9 mouse cellular contexts compared by ENCODE assay signal in genomic region chr10:43021512-43022116, GRCm38 (mm10).
DNase-seq lines count a peak whose midpoint lies in the region; ATAC-seq and TF ChIP-seq lines count a peak whose summit lies in the region.
"Had no signal": no experiment of that assay in that cellular context is flagged by ENCODE, and none has a peak within 500 bp of the region (broad histone marks: within the 10 kb centered on the region; RNA-seq: fewer than 3 reads in every experiment).

No protein-coding gene starts in this region.

- H3K27ac ChIP-seq in embryonic facial prominence, embryonic 14.5 days (replicated peaks; ENCODE audit: low read depth, low read length), result no peak overlapping the region
- no peak overlapping the region for H3K27ac ChIP-seq in hindbrain, embryonic 12.5 days
- no peak overlapping the region for H3K27ac ChIP-seq in liver, postnatal 0 days (ENCODE audit: low read depth)
- H3K27ac ChIP-seq: macrophage had no signal

- ATAC-seq in embryonic facial prominence, embryonic 14.5 days (ENCODE audit: low read depth), result peak; percentile 66
- peak; percentile 66 for ATAC-seq in hindbrain, embryonic 12.5 days (ENCODE audit: low FRiP score)
- no peak for ATAC-seq in liver, postnatal 0 days
- no peak for ATAC-seq in activated CD4-positive, CD25-positive, alpha-beta regulatory T cell, adult 4 months

- TF ChIP-seq EP300 in liver, postnatal 0 days (IDR thresholded peaks at IDR 0.05; ENCODE audit: low read depth), result no peak

- H3K4me3 ChIP-seq in lung, adult 2 months (replicated peaks; ENCODE audit: extremely low read depth, low read depth, low read length), result peak overlapping the region; percentile 4
- peak overlapping the region; percentile 52 for H3K4me3 ChIP-seq in embryonic facial prominence, embryonic 14.5 days (ENCODE audit: low read depth, low read length)
- peak overlapping the region; percentile 49 for H3K4me3 ChIP-seq in hindbrain, embryonic 12.5 days
- H3K4me3 ChIP-seq in liver, postnatal 0 days (ENCODE audit: low read depth, low read length), result peak overlapping the region; percentile 47

- under 1% methylated on average over 69 of the region's 69 CpGs for WGBS in lung, adult 2 months
- WGBS in embryonic facial prominence, embryonic 14.5 days, result 0% methylated on average over 8 of the region's 69 CpGs
- WGBS in hindbrain, embryonic 12.5 days, result under 1% methylated on average over 63 of the region's 69 CpGs
- WGBS in liver, postnatal 0 days (ENCODE audit: insufficient replicate concordance), result 2% methylated on average over 69 of the region's 69 CpGs

- no peak for TF ChIP-seq CTCF in lung, adult 2 months (IDR thresholded peaks at IDR 0.05; ENCODE audit: insufficient read depth, low read length)
- no peak for TF ChIP-seq CTCF in brain, embryonic 14.5 days (IDR thresholded peaks at IDR 0.05; ENCODE audit: borderline replicate concordance, extremely low read depth, insufficient read depth, insufficient read length)
- TF ChIP-seq CTCF in liver, postnatal 0 days (IDR thresholded peaks at IDR 0.05; ENCODE audit: low read depth), result no peak

- H3K4me2 ChIP-seq in embryonic facial prominence, embryonic 14.5 days (ENCODE audit: low read depth, low read length), result peak overlapping the region; percentile 98
- H3K4me2 ChIP-seq in hindbrain, embryonic 12.5 days (replicated peaks), result peak overlapping the region; percentile 89
- peak overlapping the region; percentile 71 for H3K4me2 ChIP-seq in liver, postnatal 0 days (ENCODE audit: low read depth, low read length)

- no peak for TF ChIP-seq POLR2A in lung, adult 2 months (IDR thresholded peaks at IDR 0.05; ENCODE audit: borderline replicate concordance, extremely low read depth, low read depth, low read length)
- TF ChIP-seq POLR2A in brain, embryonic 14.5 days (IDR thresholded peaks at IDR 0.05; ENCODE audit: borderline replicate concordance, extremely low read depth, insufficient read depth, insufficient read length, poor library complexity, severe bottlenecking), result no peak

- no peak for DNase-seq in lung, adult 2 months
- DNase-seq in lung, postnatal 36 days, result no peak
- peak; percentile 48 for DNase-seq in brain, embryonic 14.5 days (ENCODE audit: low read depth)
- no peak for DNase-seq in embryonic facial prominence, embryonic 14.5 days (ENCODE audit: low spot score)
- no peak for DNase-seq in liver, postnatal 0 days
- DNase-seq in T-cell, adult 2 months (ENCODE audit: low spot score), result no peak

- peaks cover 29% of the 10 kb centered on the region for H3K27me3 ChIP-seq in embryonic facial prominence, embryonic 14.5 days (replicated peaks; ENCODE audit: control insufficient read depth, insufficient read depth, low read length)
- peaks cover 35% of the 10 kb centered on the region for H3K27me3 ChIP-seq in hindbrain, embryonic 12.5 days
- peaks cover 61% of the 10 kb centered on the region for H3K27me3 ChIP-seq in liver, postnatal 0 days (ENCODE audit: insufficient read depth, low read length)

- H3K9me3 ChIP-seq in embryonic facial prominence, embryonic 14.5 days (ENCODE audit: control insufficient read depth, low read length), result no peaks in the 10 kb centered on the region
- H3K9me3 ChIP-seq in hindbrain, embryonic 12.5 days (replicated peaks), result no peaks in the 10 kb centered on the region
- no peaks in the 10 kb centered on the region for H3K9me3 ChIP-seq in liver, postnatal 0 days (ENCODE audit: low read length)

- no peaks in the 10 kb centered on the region for H3K36me3 ChIP-seq in embryonic facial prominence, embryonic 14.5 days (ENCODE audit: control insufficient read depth, insufficient read depth, low read length)
- peaks cover 9% of the 10 kb centered on the region; the same call in 1 of the 2 replicates for H3K36me3 ChIP-seq in hindbrain, embryonic 12.5 days
- H3K36me3 ChIP-seq in liver, postnatal 0 days (replicated peaks; ENCODE audit: insufficient read depth, low read length), result no peaks in the 10 kb centered on the region

- H3K9ac ChIP-seq in embryonic facial prominence, embryonic 14.5 days (ENCODE audit: low read depth, low read length), result peak overlapping the region; percentile 68
- H3K9ac ChIP-seq in hindbrain, embryonic 12.5 days, result peak overlapping the region; percentile 70
- H3K9ac ChIP-seq in liver, postnatal 0 days (replicated peaks), result 0 out of 2 replicates have a peak overlapping the region, but pooled peaks have one; percentile 21

- peaks cover 4% of the 10 kb centered on the region for H3K4me1 ChIP-seq in lung, adult 2 months (ENCODE audit: control insufficient read depth, insufficient read depth, low read length)
- H3K4me1 ChIP-seq in embryonic facial prominence, embryonic 14.5 days (ENCODE audit: control insufficient read depth, insufficient read depth, low read length), result peaks cover 11% of the 10 kb centered on the region
- H3K4me1 ChIP-seq in hindbrain, embryonic 12.5 days, result peaks cover 21% of the 10 kb centered on the region
- peaks cover 4% of the 10 kb centered on the region for H3K4me1 ChIP-seq in liver, postnatal 0 days (ENCODE audit: insufficient read depth)

Comparison
In these comparisons a context has a peak if more than half of its experiments do, and no peak if none do; other contexts are left out.
1. ATAC-seq: peak in embryonic facial prominence, embryonic 14.5 days (single experiment) and hindbrain, embryonic 12.5 days (single experiment); none in liver, postnatal 0 days (single experiment) and activated CD4-positive, CD25-positive, alpha-beta regulatory T cell, adult 4 months (single experiment).
2. Peak in every context shown above with its lines, with median percentiles within 50 percentile points of each other: H3K4me3 ChIP-seq, H3K4me2 ChIP-seq and H3K9ac ChIP-seq.